Mouse (Mus musculus) megakaryocyte, embryonic 14.5 days (primary cell): ENCODE measurements around the gene Prkaca.

Experiments
- FLI1 ChIP-seq: IDR thresholded peaks from 2 replicates; pipeline ENCODE4 v1.6.1; 2012; ENCODE audit warnings: low read length, inconsistent platforms, mixed read lengths
- GATA1 ChIP-seq: IDR thresholded peaks from 3 replicates; pipeline ENCODE4 v1.6.1; 2012; ENCODE audit warnings: mixed read lengths, low read length, inconsistent platforms, borderline replicate concordance

DNA sequence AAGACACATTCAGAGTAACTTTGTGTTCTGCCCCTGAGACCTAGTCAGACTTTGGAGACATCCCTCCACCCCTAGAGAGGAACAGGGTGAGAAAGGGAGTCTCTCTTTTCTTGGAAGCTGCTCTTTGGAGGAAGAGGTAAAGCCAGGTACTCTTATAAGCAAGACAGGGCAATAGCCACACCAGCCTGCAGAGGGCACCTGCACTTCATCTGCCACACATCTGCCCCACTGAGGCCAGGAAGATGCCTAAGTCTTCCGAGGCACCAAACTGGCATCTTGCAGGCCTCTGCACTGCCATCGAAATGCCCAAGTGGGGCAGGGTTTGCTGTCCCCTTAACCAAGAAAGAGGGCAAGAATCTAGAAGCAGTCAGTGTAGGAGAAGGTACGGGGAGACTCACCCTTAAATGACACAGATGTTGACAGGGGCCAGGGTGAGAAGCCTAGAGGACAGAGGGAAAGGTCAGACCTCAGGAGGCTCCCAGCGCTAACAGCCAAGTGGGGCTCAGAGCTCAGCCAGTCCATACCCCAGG is 3.4 kb downstream of the Prkaca start:
- no peak for TF ChIP-seq GATA1
- no peak for TF ChIP-seq FLI1
